Mouse (Mus musculus) layer of hippocampus, postnatal 36 days (tissue): ENCODE results near the gene Zfp446. TPM values are rescaled to one million over a fixed set of nuclear protein-coding genes. Genes with fewer than 3 reads are reported as not detected.
A peak's percentile ranks its signal among the peaks of the same experiment; 100 is the strongest.

Source experiments
- DNase-seq, 2 experiments: peaks; one replicate each; pipeline ENCODE4 v3.0.0; 2022
- total RNA-seq, 2 experiments: library from RNA; stranded (reverse); gene quantifications; 2 replicates each; pipeline ENCODE4 v1.2.3; 2021

Zfp446 gene
- total RNA-seq, 2 experiments from 2014 or later: 8.6 to 9.3 TPM

GRCm38 (mm10) chr7:13025511-13026112 is 48.0 kb downstream of the Zfp446 start:
- no peak for DNase-seq

GRCm38 (mm10) chr7:13028986-13029385 is 51.3 kb downstream of the Zfp446 start:
- no peak for DNase-seq

- DNase-seq: no peak
Measured at GRCm38 (mm10) chr7:13031069-13031468, 53.4 kb downstream of the Zfp446 start.

GRCm38 (mm10) chr7:13031983-13032382 is 54.3 kb downstream of the Zfp446 start:
- no peak for DNase-seq

- DNase-seq: no peak
Measured at GRCm38 (mm10) chr7:13032541-13032940, 54.9 kb downstream of the Zfp446 start.

GRCm38 (mm10) chr7:13033451-13034147 is 56.0 kb downstream of the Zfp446 start:
- no peak for DNase-seq

- DNase-seq: peak; percentile 98
Measured at GRCm38 (mm10) chr7:13034148-13034977, 56.7 kb downstream of the Zfp446 start, which contains the start of gene Chmp2a. Gene Chmp2a, minus strand, starts transcription at chr7:13034807.

Other genes starting within 250 kb of the Zfp446 start
- not detected for gene Vmn2r56, start 242.8 kb upstream of the Zfp446 start, total RNA-seq
- 10 to 100 TPM; 23.2 to 25.2 TPM for gene Zscan18, start 174.2 kb upstream of the Zfp446 start, total RNA-seq
- 10 to 100 TPM; 22.9 to 27.8 TPM for gene Zfp329, start 159.0 kb upstream of the Zfp446 start, total RNA-seq
- gene Zfp110, start 143.1 kb upstream of the Zfp446 start, total RNA-seq: 10 to 100 TPM; 13.6 to 14.7 TPM
- gene Zfp128, start 96.7 kb upstream of the Zfp446 start, total RNA-seq: 1 to 10 TPM; 7.7 to 9.0 TPM
- gene Zscan22, start 80.0 kb upstream of the Zfp446 start, total RNA-seq: 10 to 100 TPM; 17.0 to 20.7 TPM
- gene Rps5, start 55.6 kb upstream of the Zfp446 start, total RNA-seq: 100 to 1,000 TPM; 399 to 414 TPM
- gene Rnf225, start 50.4 kb upstream of the Zfp446 start, total RNA-seq: under 1 TPM; 0.85 to 0.88 TPM
- 10 to 100 TPM; 11.6 to 13.1 TPM for gene Zfp324, start 12.0 kb upstream of the Zfp446 start, total RNA-seq
- under 1 TPM in 1 of 2 experiments, not detected in 1; 0.20 TPM for gene Slc27a5, start 20.3 kb downstream of the Zfp446 start, total RNA-seq
- gene Trim28, start 21.3 kb downstream of the Zfp446 start, total RNA-seq: 100 to 1,000 TPM; 235 to 241 TPM
- gene Zbtb45, start 32.2 kb downstream of the Zfp446 start, total RNA-seq: 10 to 100 TPM; 33.6 to 37.8 TPM
- 100 to 1,000 TPM; 137 to 146 TPM for gene Chmp2a, start 57.0 kb downstream of the Zfp446 start, total RNA-seq
- gene Ube2m, start 60.4 kb downstream of the Zfp446 start, total RNA-seq: 100 to 1,000 TPM; 193 TPM
- gene Mzf1, start 76.9 kb downstream of the Zfp446 start, total RNA-seq: 10 to 100 TPM; 14.3 to 17.6 TPM
- not detected for gene Vmn1r85, start 117.3 kb downstream of the Zfp446 start, total RNA-seq
- gene Vmn1r86, start 142.1 kb downstream of the Zfp446 start, total RNA-seq: not detected
- gene Vmn1r87, start 162.3 kb downstream of the Zfp446 start, total RNA-seq: not detected
- under 1 TPM; 0.13 to 0.17 TPM for gene Vmn1r88, start 181.7 kb downstream of the Zfp446 start, total RNA-seq
- not detected for gene Vmn1r89, start 235.2 kb downstream of the Zfp446 start, total RNA-seq